Mouse (Mus musculus) adrenal gland, adult (tissue): ENCODE data around the gene Cltc.

Experiments used
- DNase-seq, 2 experiments: peaks; one replicate each; pipeline ENCODE4 v3.0.0; 2022 to 2023; ENCODE audit warnings: low spot score in 1 of 2; ENCODE audit not compliant: inconsistent age in 2 of 2

Gene Cltc

DNA sequence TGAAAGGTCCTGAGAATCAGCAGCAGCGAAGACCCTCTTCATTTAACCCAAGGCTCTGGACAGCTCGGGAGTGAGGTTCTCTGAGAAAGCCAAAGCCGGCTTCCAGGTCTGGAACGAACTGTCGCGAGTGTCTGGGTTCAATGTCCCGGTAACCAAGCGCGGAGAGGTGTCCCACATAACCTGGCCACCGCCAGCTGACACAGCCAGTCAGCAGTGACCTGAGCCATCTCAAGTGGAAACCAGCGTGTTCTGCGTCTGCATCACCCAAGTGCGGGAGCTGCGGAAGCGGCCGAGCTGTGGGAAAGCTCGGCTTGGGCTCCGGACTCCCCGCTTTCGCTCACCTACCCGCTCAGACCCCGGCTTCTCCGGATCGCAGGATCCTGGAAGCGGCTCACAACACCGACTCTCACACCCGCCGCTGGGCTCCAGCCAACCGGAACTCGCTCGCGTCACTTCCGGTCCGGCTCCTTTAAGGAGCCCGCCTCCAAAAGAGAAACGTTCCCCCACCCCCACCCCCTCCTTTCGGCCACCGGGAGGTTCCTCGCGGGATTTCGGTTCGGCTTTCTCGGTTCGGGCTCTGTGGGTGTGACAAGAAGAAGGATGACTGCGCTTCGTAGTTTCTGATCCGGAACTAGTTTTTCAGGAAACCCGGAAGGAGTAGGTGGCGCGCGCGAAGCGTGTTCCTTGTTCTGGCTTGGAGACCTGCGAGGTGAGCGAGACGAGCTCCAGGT is 73.8 kb downstream of the Cltc start, which contains the start of the genes Vmp1 and Ptrh2:
TSS of gene Vmp1 (minus strand) at position 442 of the 731 bp plus-strand sequence.
TSS of gene Ptrh2 (plus strand) at position 591 of the 731 bp plus-strand sequence.
- DNase-seq: peak; percentile 93 to 98

- DNase-seq: peak in 1 of 2 experiments; percentile 40
Observed at GRCm38 (mm10) chr11:86682861-86683260, 74.5 kb downstream of the Cltc start.

DNA sequence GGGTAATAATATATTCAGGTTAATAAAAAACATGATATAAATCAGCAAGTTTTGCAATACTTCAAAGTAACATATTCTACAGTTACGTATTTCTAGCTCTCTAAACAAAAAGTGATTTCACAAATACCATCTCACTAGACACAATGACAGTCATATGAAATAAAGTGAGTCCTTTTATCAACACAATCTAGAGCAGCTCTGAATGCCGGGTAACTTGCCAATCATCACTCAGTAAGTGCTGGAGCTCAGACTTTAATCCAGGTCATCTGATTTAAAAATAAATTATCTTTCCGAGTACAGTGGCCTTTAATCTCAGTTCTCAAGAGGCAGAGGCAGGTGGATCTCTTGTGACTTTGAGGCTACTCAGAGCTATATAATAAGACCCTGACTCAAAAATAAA is 75.9 kb downstream of the Cltc start:
- no peak for DNase-seq

- DNase-seq: no peak
Observed at GRCm38 (mm10) chr11:86680729-86681128, 76.6 kb downstream of the Cltc start.

DNA sequence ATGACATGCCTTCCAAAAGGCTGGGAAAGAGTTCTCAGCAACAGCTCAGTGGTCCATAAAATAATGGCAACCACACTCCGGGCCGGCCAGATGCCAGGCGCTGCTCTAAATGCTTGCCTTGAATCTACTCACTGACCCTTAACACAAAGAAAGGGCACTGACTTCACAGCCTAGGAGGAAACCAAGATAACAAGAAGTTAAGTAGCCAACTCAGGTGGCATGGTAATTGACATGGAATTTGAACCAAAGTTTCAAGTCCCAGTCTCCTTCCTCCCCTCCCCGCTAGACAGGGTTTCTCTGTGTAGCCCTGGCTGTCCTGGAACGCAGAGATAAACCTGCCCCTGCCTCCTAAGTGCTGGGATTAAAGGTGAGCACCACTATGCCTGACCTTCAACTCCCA is 78.4 kb downstream of the Cltc start:
- DNase-seq: no peak

GRCm38 (mm10) chr11:86675520-86675919 is 81.8 kb downstream of the Cltc start:
- DNase-seq: no peak

GRCm38 (mm10) chr11:86672772-86673171 is 84.6 kb downstream of the Cltc start:
- no peak for DNase-seq

DNA sequence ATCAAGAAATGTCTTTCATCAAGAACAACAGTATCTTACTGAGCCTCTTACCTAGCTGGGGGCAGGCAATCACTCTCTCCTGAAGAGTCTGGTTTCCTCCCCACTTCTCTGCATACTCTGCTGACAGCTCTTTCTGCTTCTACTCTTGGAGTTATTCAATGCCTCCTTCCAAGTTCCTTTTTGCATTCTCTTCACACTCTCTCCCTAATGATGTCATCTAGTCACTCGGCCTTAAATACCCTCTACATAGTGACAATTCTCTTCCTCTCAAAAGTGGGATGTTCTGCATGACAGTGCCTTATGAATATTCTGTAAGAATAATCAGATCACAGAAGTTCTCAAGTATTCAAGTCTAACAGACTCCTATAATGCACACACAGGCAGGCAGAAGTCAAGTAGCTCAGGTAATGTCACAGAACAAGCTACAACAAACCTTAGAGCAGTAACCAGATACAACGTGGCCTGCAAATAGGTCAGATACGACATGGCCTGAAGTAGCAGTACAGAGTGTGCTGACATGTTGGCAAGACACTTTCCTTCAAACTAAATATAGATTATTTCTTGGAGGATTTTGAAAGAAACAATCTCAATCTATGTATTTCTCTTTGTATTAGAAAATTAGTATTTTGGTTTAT is 86.2 kb downstream of the Cltc start:
- DNase-seq: peak in 1 of 2 experiments; percentile 32

DNA sequence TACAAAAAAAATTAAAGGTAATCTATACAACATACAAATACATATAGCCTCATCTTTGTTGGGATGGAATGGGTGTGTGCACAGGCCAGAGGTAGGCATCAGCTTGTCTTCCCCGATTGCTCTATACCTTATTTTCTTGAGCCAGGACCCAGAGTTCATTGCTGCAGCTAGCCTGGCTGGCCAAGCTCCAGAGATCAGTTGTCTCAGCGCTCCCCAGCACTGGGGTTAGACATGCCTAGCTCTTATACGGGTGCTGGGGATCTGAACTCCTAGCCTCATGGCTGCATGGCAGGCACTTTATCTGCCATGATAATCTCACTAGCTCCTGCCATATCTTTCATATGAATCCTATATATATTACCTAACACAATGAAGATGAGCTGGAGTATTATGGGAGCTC is 89.2 kb downstream of the Cltc start:
- no peak for DNase-seq

DNA sequence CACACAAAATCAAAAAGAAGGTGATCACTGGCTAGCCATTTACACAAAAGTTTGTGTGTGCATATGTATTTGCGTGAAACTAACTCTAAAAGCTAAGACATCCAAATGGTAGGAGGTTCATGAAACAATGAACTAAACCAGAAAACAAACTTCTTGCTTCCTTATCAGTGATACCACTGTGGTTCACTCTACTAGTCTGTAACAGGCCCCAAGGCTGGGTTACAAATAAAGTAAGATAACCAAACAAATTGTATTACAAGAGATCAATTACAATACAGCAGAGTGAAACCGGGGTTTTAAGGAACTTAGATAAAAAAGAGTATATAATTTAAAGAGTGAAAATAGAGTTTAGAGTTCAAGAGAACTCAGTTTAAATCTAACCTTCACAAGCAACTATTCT is 89.8 kb downstream of the Cltc start:
- DNase-seq: no peak

DNA sequence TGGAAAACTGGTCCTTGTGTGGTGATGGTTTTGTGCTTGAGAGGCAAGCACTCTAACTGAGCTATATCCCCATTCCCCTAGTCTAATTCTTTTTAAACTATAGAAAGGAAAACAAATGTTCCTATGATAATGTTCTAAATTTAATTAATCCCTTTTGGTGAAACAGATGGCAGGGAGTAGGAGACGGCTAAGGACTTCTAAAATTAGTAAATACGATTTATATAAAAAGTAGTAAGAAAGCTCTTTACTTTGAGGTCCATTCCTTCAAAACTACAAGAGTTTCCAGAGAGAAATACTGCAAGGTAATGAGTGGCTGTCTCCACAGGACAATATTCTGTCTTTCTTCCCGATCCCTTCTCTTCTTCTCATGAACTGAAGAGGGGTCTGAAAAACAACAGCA is 93.0 kb downstream of the Cltc start:
- DNase-seq: no peak

DNA sequence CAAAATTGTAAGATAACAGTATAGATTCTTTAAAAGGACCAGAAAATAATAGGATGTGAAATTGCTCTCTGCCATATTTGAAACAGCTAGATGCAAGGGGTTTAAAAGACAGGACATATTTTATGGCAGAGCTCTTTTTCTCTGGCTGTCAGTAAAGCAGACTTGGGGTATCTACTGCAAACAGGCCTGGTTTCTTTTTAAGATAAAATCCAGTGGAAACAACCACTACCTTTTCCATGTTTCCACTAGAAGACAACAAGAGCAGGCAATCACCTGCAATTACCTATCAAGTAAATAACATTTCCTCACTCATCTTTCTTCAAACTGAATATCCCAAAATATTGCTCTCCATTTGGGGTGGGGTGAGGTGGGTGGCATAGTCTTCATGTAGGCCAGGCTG is 93.4 kb downstream of the Cltc start:
- no peak for DNase-seq

DNA sequence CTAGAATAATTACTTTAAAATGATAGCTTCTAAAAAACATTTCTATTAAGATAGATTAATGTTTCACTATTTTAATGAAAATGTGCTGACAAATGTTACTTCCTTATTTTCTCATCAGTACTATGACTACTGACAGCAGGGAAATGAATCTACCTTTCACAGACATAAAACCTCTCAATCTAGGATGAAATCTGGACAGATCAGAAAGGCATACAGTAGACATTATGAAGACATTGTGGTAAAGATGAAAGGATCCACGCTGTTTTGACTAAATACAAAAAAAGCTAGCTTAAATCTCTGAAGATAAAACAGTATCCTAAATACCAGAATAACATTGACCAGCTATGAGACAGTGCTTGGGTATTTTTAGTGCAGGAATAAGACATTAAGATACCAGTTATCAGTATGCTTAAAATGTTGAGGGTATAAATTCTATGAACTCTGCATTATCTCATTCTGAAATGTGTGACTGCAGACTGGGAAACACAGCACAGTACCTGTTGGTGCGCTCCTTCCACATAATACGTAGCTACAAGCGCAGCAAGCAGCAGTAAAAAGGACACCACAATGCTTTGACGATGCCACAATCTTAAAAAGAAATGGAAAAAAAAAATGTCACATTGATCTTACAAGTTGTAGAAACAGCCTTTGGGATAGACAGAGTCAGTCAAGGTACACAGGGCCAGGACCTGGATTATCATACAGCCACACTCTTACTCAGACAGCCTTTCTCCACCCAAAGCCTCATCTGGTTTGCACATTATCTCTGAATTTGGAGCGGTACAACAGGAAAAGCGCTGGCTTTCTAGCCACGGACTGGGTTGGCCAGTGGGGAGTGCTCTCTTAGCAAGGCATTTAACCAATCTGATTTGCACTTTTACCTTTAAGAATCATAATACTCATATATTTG is 94.1 kb downstream of the Cltc start:
- DNase-seq: no peak

DNA sequence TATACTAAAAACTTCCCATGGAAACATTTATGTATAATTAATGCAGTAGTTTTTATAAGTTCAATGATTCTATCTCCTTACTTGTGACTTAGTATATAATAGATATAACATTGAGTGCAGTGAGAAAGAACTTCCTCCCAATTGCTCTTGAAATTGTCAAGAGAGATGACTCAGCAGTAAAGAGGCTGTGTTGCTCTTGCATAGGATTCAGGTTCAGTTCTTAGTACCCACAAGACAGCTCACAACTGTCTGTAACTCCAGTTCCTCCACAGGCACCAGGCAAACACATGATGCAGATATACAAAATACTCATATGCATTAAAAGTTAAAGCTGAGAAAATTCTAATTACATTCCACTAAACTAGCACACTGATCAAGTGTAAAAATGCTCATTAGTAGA is 99.5 kb downstream of the Cltc start:
- no peak for DNase-seq

DNA sequence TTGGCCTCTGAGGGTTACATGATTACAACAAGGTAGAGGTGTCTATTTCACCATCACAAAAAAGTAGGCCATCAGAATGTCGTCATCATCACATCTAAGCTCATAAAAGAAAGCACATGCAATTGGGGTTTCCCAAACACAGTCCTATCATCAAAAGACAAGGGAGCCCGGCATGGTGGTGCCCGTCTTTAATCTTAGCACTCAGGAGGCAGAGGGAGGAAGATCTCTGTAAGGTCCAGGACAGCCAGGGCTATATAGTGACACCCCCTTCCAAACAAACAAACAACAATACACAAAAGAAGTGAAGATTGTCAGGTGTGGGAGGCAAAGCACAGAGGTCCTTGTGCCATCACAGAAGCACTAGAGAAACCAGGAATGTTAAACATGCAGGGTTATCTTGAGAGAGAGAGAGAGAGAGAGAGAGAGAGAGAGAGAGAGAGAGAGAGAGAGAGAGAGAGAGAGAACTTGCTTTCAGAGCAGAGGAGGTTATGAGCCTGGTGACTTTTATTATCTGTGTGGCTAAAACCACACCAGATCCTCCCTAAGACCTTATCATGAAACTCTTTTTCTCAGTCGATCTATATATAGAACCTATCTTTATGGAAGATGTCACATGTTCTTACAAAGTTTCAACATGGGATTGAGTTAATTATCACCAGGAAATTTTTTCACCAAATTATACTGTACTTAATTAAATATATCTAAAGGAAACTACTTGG is 100.4 kb downstream of the Cltc start:
- DNase-seq: no peak

- DNase-seq: peak in 1 of 2 experiments; percentile 45
Observed at GRCm38 (mm10) chr11:86655671-86656070, 101.7 kb downstream of the Cltc start.

- no peak for DNase-seq
Observed at GRCm38 (mm10) chr11:86654096-86654495, 103.3 kb downstream of the Cltc start.

- peak; percentile 43 to 94 for DNase-seq
Observed at GRCm38 (mm10) chr11:86653446-86653845, 103.9 kb downstream of the Cltc start.

DNA sequence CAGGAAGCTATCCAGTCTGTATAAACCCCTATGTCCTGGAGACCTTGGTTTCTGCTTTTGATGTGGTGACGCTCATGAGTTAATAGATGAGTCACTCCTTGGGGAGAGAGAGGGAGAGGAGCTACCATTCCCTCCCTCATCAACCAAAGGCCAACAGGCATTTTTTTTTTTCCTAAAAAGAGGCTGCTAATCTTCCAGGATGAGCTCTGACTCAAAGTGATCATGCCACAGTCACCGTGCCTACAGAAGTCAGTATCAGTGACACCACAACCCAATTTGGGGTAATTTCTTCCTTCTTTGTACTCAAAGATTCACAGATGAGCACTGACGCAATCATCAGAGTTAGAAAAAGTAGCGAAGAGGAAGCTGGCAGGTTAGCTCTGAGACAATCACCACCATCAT is 104.8 kb downstream of the Cltc start:
- DNase-seq: peak; percentile 65 to 83

DNA sequence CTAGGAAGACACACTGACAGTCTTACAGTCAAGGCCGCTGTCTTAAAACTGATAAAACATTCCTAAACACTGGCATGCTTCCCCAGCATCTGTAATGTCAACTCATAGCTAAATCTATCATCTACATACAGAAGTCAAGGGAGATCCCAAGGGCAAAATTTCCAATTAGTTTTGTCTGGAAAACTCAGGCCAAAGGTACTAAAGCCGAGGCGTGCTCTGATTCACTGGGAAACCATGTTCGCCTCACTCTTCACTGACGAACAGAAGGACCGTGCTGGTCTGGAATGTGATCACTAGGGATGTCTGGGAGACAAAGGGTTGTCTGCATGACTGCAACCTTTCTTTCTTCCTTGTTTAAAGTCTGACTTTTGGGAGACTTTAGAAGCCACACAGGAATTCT is 106.7 kb downstream of the Cltc start:
- peak; percentile 61 to 82 for DNase-seq

DNA sequence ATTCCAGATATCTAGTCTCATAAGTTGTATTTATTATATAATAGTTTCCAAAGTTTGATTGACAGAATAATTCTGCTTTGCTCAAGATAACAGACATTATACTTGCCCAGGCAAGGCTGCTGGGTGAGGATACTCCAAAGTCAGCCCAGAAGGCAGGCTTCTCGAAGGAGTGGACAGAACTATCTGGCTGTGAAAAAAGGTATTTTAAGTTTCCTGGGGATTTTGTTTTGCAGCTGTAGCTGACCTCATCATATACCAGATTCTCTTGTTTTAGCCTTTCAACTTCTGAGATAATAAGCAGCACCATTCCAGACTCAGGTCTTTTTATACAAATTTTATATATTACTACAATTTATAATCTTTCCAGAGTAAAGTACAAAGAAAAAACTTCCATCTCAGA is 107.8 kb downstream of the Cltc start:
- DNase-seq: no peak
